Mouse (Mus musculus): ENCODE data around the gene Man2b1. TPM values are rescaled to one million over a fixed set of nuclear protein-coding genes. Genes with fewer than 3 reads are reported as not detected.
"Not testable (repeated sequence)": the region's sequence is repeated elsewhere in the genome, so short reads cannot be mapped to it uniquely, and the experiment has no call there.

Man2b1 gene
- polyA plus RNA-seq, 2 experiments from 2014 or later, result 98.3 to 117 TPM

DNA sequence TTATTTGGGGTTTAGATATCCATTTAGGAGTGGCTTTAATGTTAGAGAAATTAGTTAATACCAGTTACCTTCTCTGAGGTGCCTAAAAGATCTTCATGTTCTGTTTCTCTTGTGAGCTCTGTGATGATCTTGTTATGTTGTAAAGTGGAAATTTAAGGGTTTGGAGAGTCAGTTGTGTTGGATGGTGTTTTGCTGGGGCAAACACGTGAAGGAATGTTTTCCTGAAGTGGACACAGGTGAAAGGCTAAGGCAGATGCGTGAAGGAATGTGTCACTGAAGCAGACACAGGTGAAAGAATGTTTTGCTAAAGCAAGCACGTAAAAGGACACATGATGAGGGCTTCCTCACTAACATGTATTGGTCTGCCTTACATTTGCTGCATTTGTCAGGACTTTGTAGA, 39.9 kb downstream of the Man2b1 start, which contains the start of gene Zfp791:
Gene Zfp791 (minus strand): TSS at position 101 of the 400 bp plus-strand sequence.
- no peak for ATAC-seq

DNA sequence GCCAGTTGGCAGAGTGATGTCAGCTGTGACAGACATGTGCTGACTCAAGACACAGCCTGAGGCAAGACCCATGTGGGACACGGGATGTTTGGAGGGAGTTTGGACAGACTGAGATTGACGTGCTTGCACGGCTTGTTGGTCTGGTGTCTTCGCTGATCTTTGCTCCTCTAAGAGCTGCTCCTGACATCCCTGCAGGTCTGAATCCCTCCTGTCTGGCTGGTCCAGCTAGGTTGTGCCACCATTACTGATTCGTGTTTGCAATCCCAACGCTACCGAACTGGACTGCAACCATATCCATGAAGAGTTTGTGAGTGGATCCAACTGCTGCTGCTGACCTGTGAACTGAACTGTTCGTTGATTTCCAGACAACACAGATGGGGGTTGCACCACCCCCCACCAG, 40.6 kb downstream of the Man2b1 start:
- ATAC-seq, result no peak

GRCm38 (mm10) chr8:85132335-85132734, 49.3 kb downstream of the Man2b1 start:
- no peak for ATAC-seq

DNA sequence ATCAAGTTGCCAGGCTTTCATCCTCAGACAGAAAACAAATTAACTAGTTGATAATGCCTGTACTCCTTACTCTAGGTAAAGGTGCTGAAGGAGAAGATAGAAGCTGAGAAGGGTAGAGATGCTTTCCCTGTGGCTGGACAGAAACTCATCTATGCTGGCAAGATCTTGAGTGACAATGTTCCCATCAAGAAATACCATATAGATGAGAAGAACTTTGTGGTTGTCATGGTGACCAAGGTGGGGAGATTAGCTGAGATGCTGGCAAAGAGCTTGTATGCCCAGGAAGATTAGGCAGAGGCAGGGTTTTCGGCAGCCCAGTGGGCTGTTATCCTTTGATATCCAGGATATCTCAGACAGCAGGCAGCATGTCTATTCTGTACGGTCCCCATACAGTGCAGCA, 52.6 kb downstream of the Man2b1 start:
- ATAC-seq, result not testable (repeated sequence)

DNA sequence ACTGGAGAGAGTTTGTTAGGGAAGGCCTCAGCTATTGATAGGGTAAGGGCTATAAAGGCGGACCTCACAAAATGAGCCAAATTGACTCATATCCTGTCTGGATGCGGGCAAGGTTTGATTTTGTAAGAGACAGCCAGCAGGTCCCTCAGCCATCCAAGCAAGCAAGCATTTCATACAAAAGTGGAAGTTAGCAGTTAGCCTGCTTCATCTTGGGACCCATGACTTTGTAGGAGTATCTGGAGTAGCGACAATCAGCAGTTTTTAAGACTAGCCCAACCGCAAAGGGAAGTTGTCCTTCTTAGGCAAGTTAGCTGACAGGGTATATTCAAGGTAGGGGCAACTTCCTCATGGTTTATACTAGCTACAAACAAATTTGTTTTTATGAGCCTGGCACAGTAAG, 59.4 kb downstream of the Man2b1 start:
- ATAC-seq, result no peak

Other genes with a start within 250 kb of the Man2b1 start
- gene Rad23a, start 242.6 kb upstream of the Man2b1 start, polyA plus RNA-seq (2017; shearing (Covaris generic)), result 100 to 1,000 TPM; 139 to 160 TPM
- gene Calr, start 236.3 kb upstream of the Man2b1 start, polyA plus RNA-seq (2017; shearing (Covaris generic)), result 100 to 1,000 TPM; 250 to 281 TPM
- gene Farsa, start 226.3 kb upstream of the Man2b1 start, polyA plus RNA-seq (2017; shearing (Covaris generic)), result 100 to 1,000 TPM in 1 of 2 experiments, 10 to 100 TPM in 1; 67.4 to 122 TPM
- 1 to 10 TPM; 6.5 to 9.0 TPM for gene Syce2, start 211.2 kb upstream of the Man2b1 start, polyA plus RNA-seq (2017; shearing (Covaris generic))
- gene Gcdh, start 189.3 kb upstream of the Man2b1 start, polyA plus RNA-seq (2017; shearing (Covaris generic)), result 10 to 100 TPM; 21.5 to 32.7 TPM
- under 1 TPM in 1 of 2 experiments, not detected in 1; 0.22 TPM for gene Klf1, start 181.3 kb upstream of the Man2b1 start, polyA plus RNA-seq (2017; shearing (Covaris generic))
- gene Dnase2a, start 174.7 kb upstream of the Man2b1 start, polyA plus RNA-seq (2017; shearing (Covaris generic)), result 10 to 100 TPM; 25.7 to 29.7 TPM
- 1 to 10 TPM; 1.2 to 1.3 TPM for gene Mast1, start 145.9 kb upstream of the Man2b1 start, polyA plus RNA-seq (2017; shearing (Covaris generic))
- not detected for gene Rtbdn, start 136.3 kb upstream of the Man2b1 start, polyA plus RNA-seq (2017; shearing (Covaris generic))
- not detected for gene Gm49661, start 113.8 kb upstream of the Man2b1 start, polyA plus RNA-seq (2017; shearing (Covaris generic))
- gene Prdx2, start 113.7 kb upstream of the Man2b1 start, polyA plus RNA-seq (2017; shearing (Covaris generic)), result 100 to 1,000 TPM; 213 to 298 TPM
- gene Rnaseh2a, start 113.5 kb upstream of the Man2b1 start, polyA plus RNA-seq (2017; shearing (Covaris generic)), result 100 to 1,000 TPM in 1 of 2 experiments, 10 to 100 TPM in 1; 78.9 to 109 TPM
- gene Junb, start 104.6 kb upstream of the Man2b1 start, polyA plus RNA-seq (2017; shearing (Covaris generic)), result 10 to 100 TPM; 18.9 to 29.4 TPM
- gene Hook2, start 92.7 kb upstream of the Man2b1 start, polyA plus RNA-seq (2017; shearing (Covaris generic)), result 1 to 10 TPM; 4.2 to 5.6 TPM
- gene Best2, start 68.7 kb upstream of the Man2b1 start, polyA plus RNA-seq (2017; shearing (Covaris generic)), result not detected
- 10 to 100 TPM; 53.8 to 73.8 TPM for gene Asna1, start 58.0 kb upstream of the Man2b1 start, polyA plus RNA-seq (2017; shearing (Covaris generic))
- 10 to 100 TPM; 15.5 to 28.1 TPM for gene Trir, start 56.4 kb upstream of the Man2b1 start, polyA plus RNA-seq (2017; shearing (Covaris generic))
- gene Tnpo2, start 46.4 kb upstream of the Man2b1 start, polyA plus RNA-seq (2017; shearing (Covaris generic)), result 10 to 100 TPM; 15.0 to 30.1 TPM
- gene Fbxw9, start 23.2 kb upstream of the Man2b1 start, polyA plus RNA-seq (2017; shearing (Covaris generic)), result 1 to 10 TPM; 3.2 to 4.9 TPM
- 1 to 10 TPM; 1.1 to 3.6 TPM for gene Gm5741, start 15.3 kb upstream of the Man2b1 start, polyA plus RNA-seq (2017; shearing (Covaris generic))
- gene Dhps, start 11.5 kb upstream of the Man2b1 start, polyA plus RNA-seq (2017; shearing (Covaris generic)), result 10 to 100 TPM; 42.7 to 45.0 TPM
- 100 to 1,000 TPM; 130 to 136 TPM for gene Wdr83os, start 2.5 kb upstream of the Man2b1 start, polyA plus RNA-seq (2017; shearing (Covaris generic))
- gene Wdr83, start 2.0 kb upstream of the Man2b1 start, polyA plus RNA-seq (2017; shearing (Covaris generic)), result 10 to 100 TPM; 41.0 to 56.0 TPM
- gene Zfp791, start 39.8 kb downstream of the Man2b1 start, polyA plus RNA-seq (2017; shearing (Covaris generic)), result not detected
- gene Cks1brt, start 68.7 kb downstream of the Man2b1 start, polyA plus RNA-seq (2017; shearing (Covaris generic)), result not detected
- gene Olfr371, start 142.7 kb downstream of the Man2b1 start, polyA plus RNA-seq (2017; shearing (Covaris generic)), result not detected
- 10 to 100 TPM; 32.6 to 34.9 TPM for gene Orc6, start 216.4 kb downstream of the Man2b1 start, polyA plus RNA-seq (2017; shearing (Covaris generic))
- 100 to 1,000 TPM in 1 of 2 experiments, 10 to 100 TPM in 1; 98.5 to 119 TPM for gene Vps35, start 216.5 kb downstream of the Man2b1 start, polyA plus RNA-seq (2017; shearing (Covaris generic))